Mouse (Mus musculus): Measurements from ENCODE around the gene Ggta1.

GRCm38 (mm10) chr2:35481322-35481990 is 18.4 kb upstream of the Ggta1 start:
- TF ChIP-seq CTCF (IDR thresholded peaks at IDR 0.05; ENCODE audit: extremely low read depth, insufficient read depth, insufficient read length, insufficient replicate concordance) (no peak), POLR2A (IDR thresholded peaks at IDR 0.05; ENCODE audit: low read depth, low read length) (no peak)
